Mouse (Mus musculus) liver, adult 2 months (tissue): Measurements from ENCODE around the gene Renbp.

ENCODE experiments used
- CTCF ChIP-seq: fragments of 200-500 bp; IDR thresholded peaks from 2 replicates; pipeline ENCODE4 v1.5.1; 2011; ENCODE audit warnings: low read depth, low read length, control low read depth
- POLR2A ChIP-seq: fragments of 200-500 bp; IDR thresholded peaks from 2 replicates; pipeline ENCODE4 v1.6.1; 2011; ENCODE audit warnings: low read length, control low read depth; ENCODE audit not compliant: insufficient read depth; ENCODE audit errors: extremely low read depth

- no peak for TF ChIP-seq CTCF
- no peak for TF ChIP-seq POLR2A
These were observed 54.8 kb downstream of the Renbp start for GRCm38 (mm10) chrX:73875881-73876280.
